In genomic region chr14:79482747-79483355, GRCm38 (mm10) we compare ENCODE assay signal across 8 mouse cellular contexts. TPM values are rescaled to one million over a fixed set of nuclear protein-coding genes. Genes with fewer than 3 reads are reported as not detected.
DNase-seq lines count a peak whose midpoint lies in the region; ATAC-seq and TF ChIP-seq lines count a peak whose summit lies in the region.

No protein-coding gene starts in this region.

- H3K4me1 ChIP-seq in lung, postnatal 0 days (ENCODE audit: insufficient read depth, low read depth, low read length) = peaks cover 37% of the 10 kb centered on the region
- H3K4me1 ChIP-seq in embryonic facial prominence, embryonic 11.5 days (ENCODE audit: control insufficient read depth, insufficient read depth, low read length) = peaks cover 2% of the 10 kb centered on the region
- H3K4me1 ChIP-seq in intestine, embryonic 14.5 days (replicated peaks; ENCODE audit: control insufficient read depth, insufficient read depth, low read length) = peaks cover 39% of the 10 kb centered on the region

- no peaks in the 10 kb centered on the region for H3K36me3 ChIP-seq in lung, postnatal 0 days (ENCODE audit: insufficient read depth, low read length)
- H3K36me3 ChIP-seq in embryonic facial prominence, embryonic 11.5 days (replicated peaks; ENCODE audit: control insufficient read depth, insufficient read depth, low read depth, low read length) = no peaks in the 10 kb centered on the region
- 0 out of 2 replicates have a peak, but pooled peaks cover 4% of the 10 kb centered on the region for H3K36me3 ChIP-seq in intestine, embryonic 14.5 days (ENCODE audit: control insufficient read depth, insufficient read depth, low read length)

- H3K27ac ChIP-seq in lung, postnatal 0 days (ENCODE audit: low read length) = peak overlapping the region; percentile 100
- peak overlapping the region; percentile 36 for H3K27ac ChIP-seq in embryonic facial prominence, embryonic 11.5 days (replicated peaks; ENCODE audit: low read depth, low read length)
- peak overlapping the region; percentile 100 for H3K27ac ChIP-seq in intestine, embryonic 14.5 days (ENCODE audit: low read depth)

- H3K4me2 ChIP-seq in lung, postnatal 0 days (replicated peaks; ENCODE audit: low read depth, low read length) = peak overlapping the region; percentile 72
- peak overlapping the region; percentile 48 for H3K4me2 ChIP-seq in embryonic facial prominence, embryonic 11.5 days (ENCODE audit: low read depth, low read length)
- H3K4me2 ChIP-seq in intestine, embryonic 14.5 days (ENCODE audit: low read length) = peak overlapping the region; percentile 90

- peak overlapping the region; percentile 100 for H3K9ac ChIP-seq in lung, postnatal 0 days (replicated peaks; ENCODE audit: low read depth)
- peak overlapping the region; percentile 96 for H3K9ac ChIP-seq in embryonic facial prominence, embryonic 11.5 days (replicated peaks; ENCODE audit: low read length)
- H3K9ac ChIP-seq in intestine, embryonic 14.5 days (ENCODE audit: low read length) = peak overlapping the region; percentile 99

- ATAC-seq in lung, postnatal 0 days = no peak
- no peak for ATAC-seq in embryonic facial prominence, embryonic 11.5 days (replicated peaks; ENCODE audit: insufficient number of reproducible peaks, low FRiP score, low TSS enrichment, low read depth)
- ATAC-seq in intestine, embryonic 14.5 days (replicated peaks; ENCODE audit: low FRiP score, low TSS enrichment, low read depth) = no peak

- no peaks in the 10 kb centered on the region for H3K27me3 ChIP-seq in lung, postnatal 0 days (replicated peaks; ENCODE audit: insufficient read depth, low read length)
- no peaks in the 10 kb centered on the region for H3K27me3 ChIP-seq in embryonic facial prominence, embryonic 11.5 days (ENCODE audit: control insufficient read depth, insufficient read depth, low read length)
- H3K27me3 ChIP-seq in intestine, embryonic 14.5 days (replicated peaks; ENCODE audit: control insufficient read depth, insufficient read depth, low read length) = no peaks in the 10 kb centered on the region

- TF ChIP-seq CTCF in lung, postnatal 0 days (IDR thresholded peaks at IDR 0.05) = no peak

- WGBS in lung, postnatal 0 days = 12% methylated on average over 15 of the region's 15 CpGs
- WGBS in embryonic facial prominence, embryonic 11.5 days = 19% methylated on average over 15 of the region's 15 CpGs
- WGBS in intestine, embryonic 14.5 days = 17% methylated on average over 15 of the region's 15 CpGs

- TF ChIP-seq EP300 in lung, postnatal 0 days (IDR thresholded peaks at IDR 0.05) = no peak

- H3K4me3 ChIP-seq in lung, postnatal 0 days (ENCODE audit: low read depth, low read length) = peak overlapping the region; percentile 100
- H3K4me3 ChIP-seq in embryonic facial prominence, embryonic 11.5 days (ENCODE audit: low read depth, low read length) = peak overlapping the region; percentile 87
- peak overlapping the region; percentile 98 for H3K4me3 ChIP-seq in intestine, embryonic 14.5 days (ENCODE audit: low read depth, low read length)

- H3K9me3 ChIP-seq in lung, postnatal 0 days (ENCODE audit: low read length) = no peaks in the 10 kb centered on the region
- no peaks in the 10 kb centered on the region for H3K9me3 ChIP-seq in embryonic facial prominence, embryonic 11.5 days (replicated peaks; ENCODE audit: control insufficient read depth, low read length)
- no peaks in the 10 kb centered on the region for H3K9me3 ChIP-seq in intestine, embryonic 14.5 days (ENCODE audit: control insufficient read depth, low read length)

- no peak for DNase-seq in lung, postnatal 0 days (ENCODE audit: low spot score)
- DNase-seq in lung, adult 18-20 months = no peak
- DNase-seq in embryonic facial prominence, embryonic 11.5 days (ENCODE audit: low spot score) = peak; percentile 28
- DNase-seq in intestine, embryonic 14.5 days (ENCODE audit: low spot score) = no peak
- DNase-seq in mesoderm, embryonic 11.5 days (ENCODE audit: low read depth, low spot score) = peak; percentile 12
- DNase-seq in right cerebral cortex, postnatal 14 days = no peak
- no peak for DNase-seq in layer of hippocampus, adult 9-11 months
- DNase-seq in frontal cortex, postnatal 10 days (ENCODE audit: low spot score in 2 of 2) = no peak

RNA-seq across cellular contexts. Expression of gene Wbp4, which starts 1.5 kb away (rescaled TPM):
- polyA plus RNA-seq in lung, postnatal 0 days (2015; fragmentation: Nextera tagmentation; extraction: Ambion mirVana) = 35.8 and 37.6 TPM in 2 replicates
- 62.6 and 69.4 TPM in 2 replicates for polyA plus RNA-seq in embryonic facial prominence, embryonic 11.5 days (2014; fragmentation: Nextera tagmentation; extraction: Ambion mirVana)
- 39.5 and 42.9 TPM in 2 replicates for polyA plus RNA-seq in intestine, embryonic 14.5 days (2014; fragmentation: Nextera tagmentation; extraction: Ambion mirVana)

RNA-seq across cellular contexts. Expression of gene Elf1, which starts 1.9 kb away (rescaled TPM):
- 21.0 and 25.7 TPM in 2 replicates for polyA plus RNA-seq in lung, postnatal 0 days (2015; fragmentation: Nextera tagmentation; extraction: Ambion mirVana)
- polyA plus RNA-seq in embryonic facial prominence, embryonic 11.5 days (2014; fragmentation: Nextera tagmentation; extraction: Ambion mirVana) = 8.3 and 10.1 TPM in 2 replicates
- 27.0 and 27.7 TPM in 2 replicates for polyA plus RNA-seq in intestine, embryonic 14.5 days (2014; fragmentation: Nextera tagmentation; extraction: Ambion mirVana)

RNA-seq across cellular contexts. Expression of gene Kbtbd6, which starts 31.2 kb away (rescaled TPM):
- polyA plus RNA-seq in lung, postnatal 0 days (2015; fragmentation: Nextera tagmentation; extraction: Ambion mirVana) = 0.36 TPM in 2 replicates
- 6.3 and 7.4 TPM in 2 replicates for polyA plus RNA-seq in embryonic facial prominence, embryonic 11.5 days (2014; fragmentation: Nextera tagmentation; extraction: Ambion mirVana)
- polyA plus RNA-seq in intestine, embryonic 14.5 days (2014; fragmentation: Nextera tagmentation; extraction: Ambion mirVana) = 3.5 and 3.6 TPM in 2 replicates

RNA-seq across cellular contexts. Expression of gene Kbtbd7, which starts 56.5 kb away (rescaled TPM):
- 5.8 TPM in 2 replicates for polyA plus RNA-seq in lung, postnatal 0 days (2015; fragmentation: Nextera tagmentation; extraction: Ambion mirVana)
- polyA plus RNA-seq in embryonic facial prominence, embryonic 11.5 days (2014; fragmentation: Nextera tagmentation; extraction: Ambion mirVana) = 22.0 and 22.8 TPM in 2 replicates
- polyA plus RNA-seq in intestine, embryonic 14.5 days (2014; fragmentation: Nextera tagmentation; extraction: Ambion mirVana) = 11.6 and 14.4 TPM in 2 replicates

Comparison
In these comparisons a context has a peak if more than half of its experiments do, and no peak if none do; other contexts are left out.
1. DNase-seq: peak in embryonic facial prominence, embryonic 11.5 days (single experiment) and mesoderm, embryonic 11.5 days (single experiment); none in lung, postnatal 0 days (single experiment), lung, adult 18-20 months (0 of 2), intestine, embryonic 14.5 days (single experiment), right cerebral cortex, postnatal 14 days (single experiment), layer of hippocampus, adult 9-11 months (single experiment) and frontal cortex, postnatal 10 days (0 of 2).
2. H3K27ac ChIP-seq: peak in every context shown above with its lines; median percentile 100 in lung, postnatal 0 days; 100 in intestine, embryonic 14.5 days; 36 in embryonic facial prominence, embryonic 11.5 days.
3. Peak in every context shown above with its lines, with median percentiles within 50 percentile points of each other: H3K4me2 ChIP-seq, H3K4me3 ChIP-seq and H3K9ac ChIP-seq.